Mouse (Mus musculus) lung, embryonic 16.5 days (tissue): ENCODE data around the gene Fndc1. TPM values are rescaled to one million over a fixed set of nuclear protein-coding genes. Genes with fewer than 3 reads are reported as not detected.

Source experiments
- ATAC-seq: fragments of 200-750 bp; cut with Nextera tagmentation; 2 replicates; pipeline ENCODE4 v1.8.0; 2017; ENCODE audit warnings: low read depth, mild to moderate bottlenecking, moderate library complexity
- H3K27ac ChIP-seq: fragments of 300-500 bp; sonication (generic); 2 replicates; pipeline ENCODE4 v1.5.1; 2014; ENCODE audit warnings: mild to moderate bottlenecking, control low read depth, low read length
- H3K27me3 ChIP-seq: fragments of 300-500 bp; sonication (generic); 2 replicates; pipeline ENCODE4 v1.6.1; 2014; ENCODE audit warnings: low read depth, low read length, mixed read lengths; ENCODE audit not compliant: control insufficient read depth, insufficient read depth
- H3K36me3 ChIP-seq: fragments of 300-500 bp; sonication (generic); 2 replicates; pipeline ENCODE4 v1.6.1; 2014; ENCODE audit warnings: low read length; ENCODE audit not compliant: control insufficient read depth, insufficient read depth
- H3K4me1 ChIP-seq: fragments of 300-500 bp; sonication (generic); replicated peaks from 2 replicates; pipeline ENCODE4 v1.6.1; 2014; ENCODE audit warnings: low read length, mixed read lengths; ENCODE audit not compliant: control insufficient read depth, insufficient read depth
- H3K4me2 ChIP-seq: fragments of 300-500 bp; sonication (generic); 2 replicates; pipeline ENCODE4 v1.6.1; 2014; ENCODE audit warnings: low read depth, low read length, control low read depth
- H3K4me3 ChIP-seq: fragments of 300-500 bp; sonication (generic); 2 replicates; pipeline ENCODE4 v1.5.1; 2014; ENCODE audit warnings: mild to moderate bottlenecking, low read length, control low read depth
- H3K9ac ChIP-seq: fragments of 300-500 bp; sonication (generic); 2 replicates; pipeline ENCODE4 v1.6.1; 2014; ENCODE audit warnings: low read length, control low read depth
- H3K9me3 ChIP-seq: fragments of 300-500 bp; sonication (generic); 2 replicates; pipeline ENCODE4 v1.6.1; 2016; ENCODE audit warnings: low read length; ENCODE audit not compliant: control insufficient read depth
- WGBS: fragments of 180-500 bp; shearing (Covaris S2); extraction: QIAGEN DNeasy Blood & Tissue Kit; methylation state at CpG from one replicate; pipeline ENCODE4 v1.1.7; 2014; 5-methylcytosine and 5-hydroxymethylcytosine counted together
- polyA plus RNA-seq: library from polyadenylated mRNA; unstranded; fragments of >200 nt; fragmentation: Nextera tagmentation; extraction: Ambion mirVana; gene quantifications from 2 replicates; pipeline ENCODE4 v1.2.1, GENCODE M21; 2015

Gene Fndc1
- polyA plus RNA-seq, 1 experiment from 2014 or later: 41.3 TPM

- Histone ChIP-seq H3K36me3 (no peaks in the 10 kb centered on the region), H3K4me2 (no peak overlapping the region), H3K4me1 (no peaks in the 10 kb centered on the region; the same call in 1 of the 2 replicates), H3K9ac (no peak overlapping the region), H3K4me3 (no peak overlapping the region), H3K9me3 (no peaks in the 10 kb centered on the region), H3K27me3 (no peaks in the 10 kb centered on the region), H3K27ac (no peak overlapping the region)
- peak; percentile 70 for ATAC-seq
- WGBS: 3% methylated on average over 4 of the region's 4 CpGs
Observed at GRCm38 (mm10) chr17:7868631-7869030, 41.5 kb upstream of the Fndc1 start.

- 21% methylated on average over 7 of the region's 7 CpGs for WGBS
- ATAC-seq: no peak
- H3K4me2 ChIP-seq: no peak overlapping the region
- no peaks in the 10 kb centered on the region for H3K4me1 ChIP-seq
- H3K4me3 ChIP-seq: no peak overlapping the region
- no peaks in the 10 kb centered on the region for H3K9me3 ChIP-seq
- no peak overlapping the region for H3K9ac ChIP-seq
- H3K36me3 ChIP-seq: no peaks in the 10 kb centered on the region
- H3K27me3 ChIP-seq: no peaks in the 10 kb centered on the region
- no peak overlapping the region for H3K27ac ChIP-seq
Observed at GRCm38 (mm10) chr17:7864740-7865139, 37.6 kb upstream of the Fndc1 start.

GRCm38 (mm10) chr17:7863745-7864144, 36.6 kb upstream of the Fndc1 start:
- Histone ChIP-seq H3K4me3 (no peak overlapping the region), H3K27ac (no peak overlapping the region), H3K4me1 (no peaks in the 10 kb centered on the region), H3K9me3 (no peaks in the 10 kb centered on the region), H3K36me3 (no peaks in the 10 kb centered on the region), H3K27me3 (no peaks in the 10 kb centered on the region), H3K9ac (no peak overlapping the region), H3K4me2 (no peak overlapping the region)
- no peak for ATAC-seq
- WGBS: 19% methylated on average over 4 of the region's 4 CpGs

- no peak overlapping the region for H3K9ac ChIP-seq
- no peak overlapping the region for H3K27ac ChIP-seq
- H3K27me3 ChIP-seq: no peaks in the 10 kb centered on the region
- H3K4me1 ChIP-seq: no peaks in the 10 kb centered on the region
- H3K9me3 ChIP-seq: no peaks in the 10 kb centered on the region
- ATAC-seq: no peak
- H3K4me2 ChIP-seq: no peak overlapping the region
- no peak overlapping the region for H3K4me3 ChIP-seq
- 48% methylated on average over 8 of the region's 8 CpGs for WGBS
- H3K36me3 ChIP-seq: no peaks in the 10 kb centered on the region
Observed at GRCm38 (mm10) chr17:7860845-7861360, 33.8 kb upstream of the Fndc1 start.

GRCm38 (mm10) chr17:7857658-7858057, 30.6 kb upstream of the Fndc1 start:
- H3K9me3 ChIP-seq: no peaks in the 10 kb centered on the region
- no peaks in the 10 kb centered on the region for H3K27me3 ChIP-seq
- H3K36me3 ChIP-seq: no peaks in the 10 kb centered on the region
- H3K4me3 ChIP-seq: no peak overlapping the region
- H3K4me1 ChIP-seq: no peaks in the 10 kb centered on the region
- no peak overlapping the region for H3K4me2 ChIP-seq
- WGBS: 72% methylated on average over 6 of the region's 6 CpGs
- no peak for ATAC-seq
- no peak overlapping the region for H3K27ac ChIP-seq
- H3K9ac ChIP-seq: no peak overlapping the region

GRCm38 (mm10) chr17:7855851-7856250, 28.7 kb upstream of the Fndc1 start:
- H3K4me1 ChIP-seq: no peaks in the 10 kb centered on the region
- no peak overlapping the region for H3K4me2 ChIP-seq
- 62% methylated on average over 8 of the region's 8 CpGs for WGBS
- no peaks in the 10 kb centered on the region for H3K27me3 ChIP-seq
- ATAC-seq: no peak
- H3K4me3 ChIP-seq: no peak overlapping the region
- no peak overlapping the region for H3K27ac ChIP-seq
- no peaks in the 10 kb centered on the region for H3K36me3 ChIP-seq
- no peak overlapping the region for H3K9ac ChIP-seq
- H3K9me3 ChIP-seq: no peaks in the 10 kb centered on the region

GRCm38 (mm10) chr17:7851979-7852378, 24.9 kb upstream of the Fndc1 start:
- peak; percentile 89 for ATAC-seq
- WGBS: 14% methylated on average over 4 of the region's 4 CpGs
- no peaks in the 10 kb centered on the region for H3K36me3 ChIP-seq

GRCm38 (mm10) chr17:7851527-7851926, 24.4 kb upstream of the Fndc1 start:
- H3K27ac ChIP-seq: peak overlapping the region; percentile 64

More at GRCm38 (mm10) chr17:7851979-7852378, 24.9 kb upstream of the Fndc1 start:
- no peak overlapping the region for H3K9ac ChIP-seq
- H3K4me3 ChIP-seq: no peak overlapping the region
- H3K27me3 ChIP-seq: no peaks in the 10 kb centered on the region
- H3K27ac ChIP-seq: peak overlapping the region; percentile 64
- H3K4me2 ChIP-seq: no peak overlapping the region
- no peaks in the 10 kb centered on the region for H3K4me1 ChIP-seq
- H3K9me3 ChIP-seq: no peaks in the 10 kb centered on the region

GRCm38 (mm10) chr17:7850246-7850645, 23.1 kb upstream of the Fndc1 start:
- Histone ChIP-seq H3K4me1 (no peaks in the 10 kb centered on the region), H3K4me3 (no peak overlapping the region), H3K27ac (no peak overlapping the region), H3K9me3 (no peaks in the 10 kb centered on the region), H3K4me2 (no peak overlapping the region), H3K9ac (no peak overlapping the region), H3K36me3 (no peaks in the 10 kb centered on the region), H3K27me3 (no peaks in the 10 kb centered on the region)
- 90% methylated on average over 6 of the region's 6 CpGs for whole genome bisulfite sequencing
- ATAC-seq: no peak

More at GRCm38 (mm10) chr17:7851527-7851926, 24.4 kb upstream of the Fndc1 start:
- Histone ChIP-seq H3K9me3 (no peaks in the 10 kb centered on the region), H3K4me1 (no peaks in the 10 kb centered on the region), H3K36me3 (no peaks in the 10 kb centered on the region), H3K27me3 (no peaks in the 10 kb centered on the region), H3K4me2 (no peak overlapping the region), H3K4me3 (no peak overlapping the region), H3K9ac (no peak overlapping the region)
- ATAC-seq: peak; percentile 48
- WGBS: 38% methylated on average over 7 of the region's 9 CpGs
